Comparison of ENCODE assay signal across 8 mouse cellular contexts in genomic region chr10:128194024-128194550, GRCm38 (mm10). TPM values are rescaled to one million over a fixed set of nuclear protein-coding genes. Genes with fewer than 3 reads are reported as not detected.
DNase-seq lines count a peak whose midpoint lies in the region; ATAC-seq lines count a peak whose summit lies in the region.

Gls2 (plus strand) TSS chr10:128194457.

- H3K4me2 ChIP-seq in intestine, embryonic 14.5 days (ENCODE audit: low read length) = peak within 1 kb of the TSS; percentile 100

- peak; percentile 95 for ATAC-seq in intestine, embryonic 14.5 days (replicated peaks; ENCODE audit: low FRiP score, low TSS enrichment, low read depth)

- H3K27ac ChIP-seq in intestine, embryonic 14.5 days (ENCODE audit: low read depth) = no peak within 1 kb of the TSS

- peak within 1 kb of the TSS; percentile 64 for H3K4me3 ChIP-seq in intestine, embryonic 14.5 days (ENCODE audit: low read depth, low read length)

- no peaks in the 10 kb centered on the region for H3K9me3 ChIP-seq in intestine, embryonic 14.5 days (ENCODE audit: control insufficient read depth, low read length)

- peaks cover 8% of the 10 kb centered on the region for H3K4me1 ChIP-seq in intestine, embryonic 14.5 days (replicated peaks; ENCODE audit: control insufficient read depth, insufficient read depth, low read length)

- DNase-seq in adrenal gland, adult (ENCODE audit: inconsistent age in 2 of 2, low spot score in 1 of 2) = peak; percentile 98 to 99
- DNase-seq in embryo, embryonic 10.5 days (ENCODE audit: low spot score) = peak; percentile 98
- peak; percentile 96 for DNase-seq in gastrocnemius, postnatal 25 days
- peak; percentile 98 for DNase-seq in intestine, embryonic 14.5 days (ENCODE audit: low spot score)
- peak; percentile 98 for DNase-seq in left cerebral cortex, postnatal 14 days (ENCODE audit: low spot score in 2 of 2)
- DNase-seq in mesoderm, embryonic 11.5 days (ENCODE audit: low read depth, low spot score) = peak; percentile 96
- peak; percentile 96 to 98 for DNase-seq in right cerebral cortex, postnatal 36 days (ENCODE audit: low spot score in 2 of 2)
- peak; percentile 99 for DNase-seq in yolk sac, embryonic 10.5 days (ENCODE audit: low spot score)

- H3K36me3 ChIP-seq in intestine, embryonic 14.5 days (ENCODE audit: control insufficient read depth, insufficient read depth, low read length) = no peaks in the 10 kb centered on the region

- H3K9ac ChIP-seq in intestine, embryonic 14.5 days (ENCODE audit: low read length) = peak within 1 kb of the TSS; percentile 47

- peaks cover 18% of the 10 kb centered on the region for H3K27me3 ChIP-seq in intestine, embryonic 14.5 days (replicated peaks; ENCODE audit: control insufficient read depth, insufficient read depth, low read length)

- intact Hi-C loops in left cerebral cortex, postnatal 14 days (cut with DNase I) = no loop called here

- WGBS in intestine, embryonic 14.5 days = under 1% methylated on average over 46 of the region's 46 CpGs

RNA-seq across cellular contexts. Expression of gene Gls2, which starts in this region (rescaled TPM):
- total RNA-seq in gastrocnemius, postnatal 25 days (2021) = under 1 TPM; 0.41 to 0.94 TPM
- 1.7 TPM in 2 replicates for polyA plus RNA-seq in intestine, embryonic 14.5 days (2014; fragmentation: Nextera tagmentation; extraction: Ambion mirVana)
- 10 to 100 TPM; 21.3 to 22.6 TPM for total RNA-seq in left cerebral cortex, postnatal 14 days (2021)

Comparison
In these comparisons a context has a peak if more than half of its experiments do, and no peak if none do; other contexts are left out.
1. RNA of gene Gls2 (total RNA-seq): 21.3 to 22.6 TPM in left cerebral cortex, postnatal 14 days; 0.41 to 0.94 TPM in gastrocnemius, postnatal 25 days; every median in the first group is over 10 times any median in the second.
2. Peak in DNase-seq in gastrocnemius, postnatal 25 days; RNA of the gene not detected or under 1 TPM.
3. Peak in every context shown above with its lines, with median percentiles within 50 percentile points of each other: DNase-seq.